Mouse (Mus musculus) thymus, postnatal 10 days (tissue): ENCODE measurements at regions not wholly inside any gene's neighbourhood (a gene's known extent, or its start where the extent isn't known, plus 50 kb on each side); places are given as distances from the start of the nearest gene placed in this dataset.
"Not testable (repeated sequence)": the region's sequence is repeated elsewhere in the genome, so short reads cannot be mapped to it uniquely, and the experiment has no call there.

Experiments
- DNase-seq, 2 experiments: peaks; one replicate each; pipeline ENCODE4 v3.0.0; 2021; ENCODE audit warnings: low spot score in 2 of 2

GRCm38 (mm10) chr13:52202372-52202771, 328.7 kb downstream of the Diras2 start:
- DNase-seq: no peak

GRCm38 (mm10) chr13:52205951-52206350, 325.1 kb downstream of the Diras2 start:
- no peak for DNase-seq

GRCm38 (mm10) chr13:52216343-52216742, 314.7 kb downstream of the Diras2 start:
- no peak for DNase-seq

GRCm38 (mm10) chr13:52217066-52217465, 314.0 kb downstream of the Diras2 start:
- no peak for DNase-seq

- no peak for DNase-seq
Measured at GRCm38 (mm10) chr13:52217741-52218140, 313.3 kb downstream of the Diras2 start.

GRCm38 (mm10) chr13:52222315-52223097, 308.6 kb downstream of the Diras2 start:
- DNase-seq: no peak

GRCm38 (mm10) chr13:52223098-52223962, 307.7 kb downstream of the Diras2 start:
- DNase-seq: peak in 1 of 2 experiments; percentile 42

- no peak for DNase-seq
Measured at GRCm38 (mm10) chr13:52233971-52234370, 297.1 kb downstream of the Diras2 start.

- DNase-seq: no peak
Measured at GRCm38 (mm10) chr13:52236105-52236504, 295.0 kb downstream of the Diras2 start.

GRCm38 (mm10) chr13:52239563-52239962, 291.5 kb downstream of the Diras2 start:
- no peak for DNase-seq

- DNase-seq: no peak
Measured at GRCm38 (mm10) chr13:52241761-52242160, 289.3 kb downstream of the Diras2 start.

- no peak for DNase-seq
Measured at GRCm38 (mm10) chr13:52249492-52249891, 281.6 kb downstream of the Diras2 start.

GRCm38 (mm10) chr13:52250371-52250770, 280.7 kb downstream of the Diras2 start:
- DNase-seq: no peak

- DNase-seq: no peak
Measured at GRCm38 (mm10) chr13:52252303-52252702, 278.8 kb downstream of the Diras2 start.

GRCm38 (mm10) chr13:52252726-52253125, 278.4 kb downstream of the Diras2 start:
- DNase-seq: not testable (repeated sequence)

- DNase-seq: peak in 1 of 2 experiments; percentile 62
Measured at GRCm38 (mm10) chr13:52253138-52253537, 277.9 kb downstream of the Diras2 start.

GRCm38 (mm10) chr13:52254185-52254584, 276.9 kb downstream of the Diras2 start:
- peak in 1 of 2 experiments; percentile 42 for DNase-seq

GRCm38 (mm10) chr13:52255697-52256096, 275.4 kb downstream of the Diras2 start:
- DNase-seq: no peak

- DNase-seq: no peak
Measured at GRCm38 (mm10) chr13:52258373-52258772, 272.7 kb downstream of the Diras2 start.

GRCm38 (mm10) chr13:52262949-52263550, 268.0 kb downstream of the Diras2 start:
- DNase-seq: no peak

- no peak for DNase-seq
Measured at GRCm38 (mm10) chr13:52268279-52268678, 262.8 kb downstream of the Diras2 start.
